Mouse (Mus musculus) left cerebral cortex, adult 2 months (tissue): Measurements from ENCODE around the gene Gm20661. TPM values are rescaled to one million over a fixed set of nuclear protein-coding genes. Genes with fewer than 3 reads are reported as not detected.

Source experiments
- DNase-seq, 2 experiments: peaks; one replicate each; pipeline ENCODE4 v3.0.0; 2021 to 2022; ENCODE audit warnings: low spot score in 2 of 2, mixed read lengths in 1 of 2; ENCODE audit errors: extremely low spot score in 1 of 2
- H3K27ac ChIP-seq: fragments of 200-600 bp; 2 replicates; pipeline ENCODE4 v1.8.1; 2022
- H3K4me3 ChIP-seq: fragments of 200-600 bp; 2 replicates; pipeline ENCODE4 v1.8.1; 2022
- CTCF ChIP-seq: fragments of 200-600 bp; IDR thresholded peaks from 2 replicates; pipeline ENCODE4 v1.8.1; 2022; ENCODE audit warnings: antibody characterized with exemption, mild to moderate bottlenecking, moderate library complexity
- intact Hi-C: fragments of 180-260 bp; cut with DNase I; formaldehyde crosslinking; loops from one replicate; pipeline ENCODE4 v1.15.1; 2025
- total RNA-seq, 2 experiments: library from RNA; stranded (reverse); gene quantifications; 2 replicates each; pipeline ENCODE4 v1.2.3; 2021

Gm20661 gene
- total RNA-seq, 2 experiments from 2014 or later: 0.28 to 0.66 TPM

- DNase-seq: no peak
- intact Hi-C loops: no loop called here
- no peak for TF ChIP-seq CTCF
- Histone ChIP-seq H3K27ac (no peak overlapping the region), H3K4me3 (no peak overlapping the region)
Measured at GRCm38 (mm10) chr9:107971690-107972541, 10.9 kb upstream of the Gm20661 start.

- H3K27ac ChIP-seq: no peak overlapping the region
- no peak overlapping the region for H3K4me3 ChIP-seq
- no peak for DNase-seq
- no peak for TF ChIP-seq CTCF
- intact Hi-C loops: no loop called here
Measured at GRCm38 (mm10) chr9:107974491-107975171, 8.2 kb upstream of the Gm20661 start.

- no peak for TF ChIP-seq CTCF
- Histone ChIP-seq H3K27ac (peak within 1 kb of the TSS; percentile 59; the same call in 1 of the 2 replicates), H3K4me3 (peak within 1 kb of the TSS; percentile 21)
- intact Hi-C loops: no loop called here
- no peak for DNase-seq
Measured at GRCm38 (mm10) chr9:107975399-107976386, 7.2 kb upstream of the Gm20661 start, which contains the start of gene Uba7. Uba7 (plus strand) TSS chr9:107975505.

- intact Hi-C loops: no loop called here
- no peak for TF ChIP-seq CTCF
- no peak for DNase-seq
Measured at GRCm38 (mm10) chr9:107978815-107979214, 4.0 kb upstream of the Gm20661 start.

GRCm38 (mm10) chr9:107981684-107982605 is 913 bp upstream of the Gm20661 start:
- DNase-seq: no peak
- no peak for TF ChIP-seq CTCF
- intact Hi-C loops: no loop called here
- no peak overlapping the region for H3K4me3 ChIP-seq
- H3K27ac ChIP-seq: peak overlapping the region; percentile 83

More at GRCm38 (mm10) chr9:107978815-107979214, 4.0 kb upstream of the Gm20661 start:
- H3K27ac ChIP-seq: no peak overlapping the region
- no peak overlapping the region for H3K4me3 ChIP-seq

GRCm38 (mm10) chr9:107983421-107983890 is 598 bp downstream of the Gm20661 start:
- DNase-seq: no peak
- no peak overlapping the region for H3K4me3 ChIP-seq
- TF ChIP-seq CTCF: no peak
- peak overlapping the region; percentile 87 for H3K27ac ChIP-seq
- intact Hi-C loops: no loop called here

- peak overlapping the region; percentile 87 for H3K27ac ChIP-seq
- intact Hi-C loops: no loop called here
- no peak for DNase-seq
Measured at GRCm38 (mm10) chr9:107984052-107984753, 1.3 kb downstream of the Gm20661 start.

GRCm38 (mm10) chr9:107984754-107985055 is 1.8 kb downstream of the Gm20661 start:
- Histone ChIP-seq H3K4me3 (peak overlapping the region; percentile 59), H3K27ac (peak overlapping the region; percentile 87)
- no peak for TF ChIP-seq CTCF
- intact Hi-C loops: no loop called here
- no peak for DNase-seq

More at GRCm38 (mm10) chr9:107984052-107984753, 1.3 kb downstream of the Gm20661 start:
- no peak for TF ChIP-seq CTCF
- peak overlapping the region; percentile 59 for H3K4me3 ChIP-seq

- TF ChIP-seq CTCF: no peak; the same call in none of the 2 replicates
- peak; percentile 75 to 77 for DNase-seq
- intact Hi-C loops: loop anchor here (1.0 kb wide), 2 partner anchors 22 to 81 kb away; no protein-coding TSS in a partner anchor
- peak within 1 kb of the TSS; percentile 87 for H3K27ac ChIP-seq
- peak within 1 kb of the TSS; percentile 59 for H3K4me3 ChIP-seq
Measured at GRCm38 (mm10) chr9:107985131-107986119, 2.6 kb downstream of the Gm20661 start, which contains the start of gene Inka1. Inka1 (minus strand) TSS chr9:107985879.
